Mouse (Mus musculus) midbrain, postnatal 0 days (tissue): Measurements from ENCODE around the gene Kcnma1. TPM values are rescaled to one million over a fixed set of nuclear protein-coding genes. Genes with fewer than 3 reads are reported as not detected.

ENCODE experiments used
- ATAC-seq: fragments of 200-750 bp; cut with Nextera tagmentation; 2 replicates; pipeline ENCODE4 v1.8.0; 2017; ENCODE audit warnings: moderate number of reproducible peaks, mild to moderate bottlenecking, moderate TSS enrichment, moderate library complexity; ENCODE audit not compliant: low FRiP score
- DNase-seq: peaks from one replicate; pipeline ENCODE4 v3.0.0-alpha.2; 2015; ENCODE audit warnings: low spot score
- H3K27ac ChIP-seq: fragments of 300-500 bp; sonication (generic); 2 replicates; pipeline ENCODE4 v1.5.1; 2014; ENCODE audit warnings: low read depth, mild to moderate bottlenecking, low read length, mixed read lengths
- H3K27me3 ChIP-seq: fragments of 300-500 bp; sonication (generic); 2 replicates; pipeline ENCODE4 v1.6.1; 2014; ENCODE audit warnings: low read length, control low read depth, mixed read lengths; ENCODE audit not compliant: insufficient read depth
- H3K36me3 ChIP-seq: fragments of 300-500 bp; sonication (generic); 2 replicates; pipeline ENCODE4 v1.6.1; 2014; ENCODE audit warnings: low read length, control low read depth, mixed read lengths; ENCODE audit not compliant: insufficient read depth
- H3K4me1 ChIP-seq: fragments of 300-500 bp; sonication (generic); 2 replicates; pipeline ENCODE4 v1.6.1; 2014; ENCODE audit warnings: mild to moderate bottlenecking, control low read depth, antibody characterized with exemption, low read length, mixed read lengths; ENCODE audit not compliant: insufficient read depth
- H3K4me2 ChIP-seq: fragments of 300-500 bp; sonication (generic); 2 replicates; pipeline ENCODE4 v1.6.1; 2014; ENCODE audit warnings: low read depth, mild to moderate bottlenecking, low read length, mixed read lengths; ENCODE audit not compliant: poor library complexity, severe bottlenecking
- H3K4me3 ChIP-seq: fragments of 300-500 bp; sonication (generic); 2 replicates; pipeline ENCODE4 v1.5.1; 2014; ENCODE audit warnings: low read depth, mild to moderate bottlenecking, low read length, moderate library complexity
- H3K9ac ChIP-seq: fragments of 300-500 bp; sonication (generic); replicated peaks from 2 replicates; pipeline ENCODE4 v1.6.1; 2014; ENCODE audit warnings: mild to moderate bottlenecking, low read length, moderate library complexity, mixed read lengths; ENCODE audit not compliant: poor library complexity, severe bottlenecking
- H3K9me3 ChIP-seq: fragments of 300-500 bp; sonication (generic); 2 replicates; pipeline ENCODE4 v1.6.1; 2016; ENCODE audit warnings: low read length, control low read depth
- CTCF ChIP-seq: IDR thresholded peaks from 2 replicates; pipeline ENCODE4 v1.5.1; 2016; ENCODE audit warnings: antibody characterized with exemption, mild to moderate bottlenecking
- WGBS: fragments of 180-500 bp; shearing (Covaris S2); extraction: QIAGEN DNeasy Blood & Tissue Kit; methylation state at CpG from one replicate; pipeline ENCODE4 v1.1.7; 2014; 5-methylcytosine and 5-hydroxymethylcytosine counted together
- polyA plus RNA-seq: library from polyadenylated mRNA; unstranded; fragments of >200 nt; fragmentation: Nextera tagmentation; extraction: Ambion mirVana; gene quantifications from 2 replicates; pipeline ENCODE4 v1.2.1, GENCODE M21; 2015
- total RNA-seq: library from RNA; depleted of rRNA; stranded (reverse); fragments of >200 nt; gene quantifications from 2 replicates; pipeline ENCODE4 v1.2.3, GENCODE M21; 2014

The Kcnma1 gene
- total and polyA plus RNA-seq, 2 experiments from 2014 or later = 20.6 to 45.7 TPM

GRCm38 (mm10) chr14:23995831-23996230 is 18.5 kb downstream of the Kcnma1 start:
- H3K4me2 ChIP-seq = no peak overlapping the region
- no peaks in the 10 kb centered on the region for H3K36me3 ChIP-seq
- TF ChIP-seq CTCF = no peak
- WGBS = 96% methylated on average over 3 of the region's 3 CpGs
- H3K9me3 ChIP-seq = no peaks in the 10 kb centered on the region
- DNase-seq (no peak), ATAC-seq (no peak)
- H3K9ac ChIP-seq = no peak overlapping the region
- no peaks in the 10 kb centered on the region for H3K27me3 ChIP-seq
- no peak overlapping the region for H3K4me3 ChIP-seq
- H3K27ac ChIP-seq = no peak overlapping the region
- H3K4me1 ChIP-seq = no peaks in the 10 kb centered on the region

- TF ChIP-seq CTCF = no peak
- Histone ChIP-seq H3K36me3 (no peaks in the 10 kb centered on the region), H3K9ac (no peak overlapping the region), H3K4me3 (no peak overlapping the region), H3K9me3 (no peaks in the 10 kb centered on the region), H3K4me1 (no peaks in the 10 kb centered on the region), H3K27me3 (no peaks in the 10 kb centered on the region), H3K27ac (no peak overlapping the region), H3K4me2 (no peak overlapping the region)
- DNase-seq (no peak), ATAC-seq (no peak)
- WGBS = 87% methylated on average over 7 of the region's 7 CpGs
These were observed 23.4 kb downstream of the Kcnma1 start for GRCm38 (mm10) chr14:23990871-23991270.

- DNase-seq (no peak), ATAC-seq (no peak)
- H3K27ac ChIP-seq = no peak overlapping the region
- H3K4me1 ChIP-seq = no peaks in the 10 kb centered on the region
- no peaks in the 10 kb centered on the region for H3K27me3 ChIP-seq
- H3K9me3 ChIP-seq = no peaks in the 10 kb centered on the region
- TF ChIP-seq CTCF = no peak
- WGBS = 75% methylated on average over 11 of the region's 11 CpGs
- H3K4me3 ChIP-seq = no peak overlapping the region
- no peaks in the 10 kb centered on the region for H3K36me3 ChIP-seq
- H3K4me2 ChIP-seq = no peak overlapping the region
- no peak overlapping the region for H3K9ac ChIP-seq
These were observed 24.6 kb downstream of the Kcnma1 start for GRCm38 (mm10) chr14:23989696-23990095.

GRCm38 (mm10) chr14:23982205-23982604 is 32.1 kb downstream of the Kcnma1 start:
- WGBS = 90% methylated on average over 8 of the region's 8 CpGs
- Histone ChIP-seq H3K9ac (no peak overlapping the region), H3K27ac (no peak overlapping the region), H3K27me3 (no peaks in the 10 kb centered on the region), H3K4me2 (no peak overlapping the region), H3K4me1 (no peaks in the 10 kb centered on the region), H3K4me3 (no peak overlapping the region), H3K36me3 (no peaks in the 10 kb centered on the region), H3K9me3 (no peaks in the 10 kb centered on the region)
- DNase-seq (no peak), ATAC-seq (no peak)
- no peak for TF ChIP-seq CTCF

GRCm38 (mm10) chr14:23974685-23975084 is 39.6 kb downstream of the Kcnma1 start:
- Histone ChIP-seq H3K4me3 (no peak overlapping the region), H3K27me3 (no peaks in the 10 kb centered on the region), H3K27ac (no peak overlapping the region), H3K4me1 (no peaks in the 10 kb centered on the region), H3K36me3 (no peaks in the 10 kb centered on the region), H3K4me2 (no peak overlapping the region), H3K9ac (no peak overlapping the region), H3K9me3 (no peaks in the 10 kb centered on the region)
- WGBS = 100% methylated on average over 2 of the region's 2 CpGs
- no peak for TF ChIP-seq CTCF
- DNase-seq (no peak), ATAC-seq (no peak)

GRCm38 (mm10) chr14:23966471-23966870 is 47.8 kb downstream of the Kcnma1 start:
- H3K4me3 ChIP-seq = no peak overlapping the region
- no peak overlapping the region for H3K9ac ChIP-seq
- no peak for ATAC-seq
- H3K27ac ChIP-seq = no peak overlapping the region
- H3K4me1 ChIP-seq = no peaks in the 10 kb centered on the region
- DNase-seq = no peak
- no peaks in the 10 kb centered on the region for H3K36me3 ChIP-seq
- H3K27me3 ChIP-seq = no peaks in the 10 kb centered on the region
- WGBS = 76% methylated on average over 8 of the region's 8 CpGs
- no peaks in the 10 kb centered on the region for H3K9me3 ChIP-seq
- no peak for TF ChIP-seq CTCF
- H3K4me2 ChIP-seq = no peak overlapping the region
